Mouse (Mus musculus) spleen, adult 2 months (tissue): ENCODE data around the gene Spata33. TPM values are rescaled to one million over a fixed set of nuclear protein-coding genes. Genes with fewer than 3 reads are reported as not detected.

Source experiments
- DNase-seq, 2 experiments: peaks; one replicate each; pipeline versions ENCODE4 v3.0.0 to v3.0.0-alpha.2; 2012 to 2021; ENCODE audit warnings: low spot score in 2 of 2, low read depth in 1 of 2
- H3K27ac ChIP-seq: fragments of 200-500 bp; 2 replicates; pipeline ENCODE4 v1.5.1; 2012; ENCODE audit warnings: low read length, inconsistent platforms; ENCODE audit not compliant: insufficient read depth
- H3K27me3 ChIP-seq: fragments of 200-500 bp; 2 replicates; pipeline ENCODE4 v1.6.1; 2012; ENCODE audit warnings: mild to moderate bottlenecking, moderate library complexity, low read length, inconsistent platforms; ENCODE audit not compliant: control insufficient read depth, insufficient read depth
- H3K36me3 ChIP-seq: fragments of 200-500 bp; 2 replicates; pipeline ENCODE4 v1.6.1; 2012; ENCODE audit warnings: mild to moderate bottlenecking, low read length, inconsistent platforms; ENCODE audit not compliant: control insufficient read depth, insufficient read depth
- H3K4me1 ChIP-seq: fragments of 200-500 bp; 2 replicates; pipeline ENCODE4 v1.6.1; 2011; ENCODE audit warnings: inconsistent platforms; ENCODE audit not compliant: control insufficient read depth, insufficient read depth, insufficient read length
- H3K4me3 ChIP-seq: fragments of 200-500 bp; 2 replicates; pipeline ENCODE4 v1.5.1; 2011; ENCODE audit warnings: mild to moderate bottlenecking, inconsistent platforms; ENCODE audit not compliant: insufficient read depth, insufficient read length; ENCODE audit errors: extremely low read depth
- CTCF ChIP-seq: fragments of 200-500 bp; IDR thresholded peaks from 2 replicates; pipeline ENCODE4 v1.5.1; 2011; ENCODE audit warnings: mild to moderate bottlenecking, inconsistent platforms; ENCODE audit not compliant: insufficient read depth, insufficient read length, insufficient replicate concordance; ENCODE audit errors: extremely low read depth
- POLR2A ChIP-seq: fragments of 200-500 bp; IDR thresholded peaks from 2 replicates; pipeline ENCODE4 v1.6.1; 2011; ENCODE audit warnings: low read depth, low read length, inconsistent platforms
- WGBS: fragments of 180-500 bp; shearing (Covaris S2); methylation state at CpG from one replicate; pipeline ENCODE4 v1.1.7; 2018; 5-methylcytosine and 5-hydroxymethylcytosine counted together
- polyA plus RNA-seq: library from polyadenylated mRNA; depleted of rRNA; stranded (reverse); fragments of >200 nt; gene quantifications from 2 replicates; pipeline ENCODE4 v1.2.3, GENCODE M21; 2012

The Spata33 gene
- polyA plus RNA-seq, 1 experiment = 0.42 TPM

DNA sequence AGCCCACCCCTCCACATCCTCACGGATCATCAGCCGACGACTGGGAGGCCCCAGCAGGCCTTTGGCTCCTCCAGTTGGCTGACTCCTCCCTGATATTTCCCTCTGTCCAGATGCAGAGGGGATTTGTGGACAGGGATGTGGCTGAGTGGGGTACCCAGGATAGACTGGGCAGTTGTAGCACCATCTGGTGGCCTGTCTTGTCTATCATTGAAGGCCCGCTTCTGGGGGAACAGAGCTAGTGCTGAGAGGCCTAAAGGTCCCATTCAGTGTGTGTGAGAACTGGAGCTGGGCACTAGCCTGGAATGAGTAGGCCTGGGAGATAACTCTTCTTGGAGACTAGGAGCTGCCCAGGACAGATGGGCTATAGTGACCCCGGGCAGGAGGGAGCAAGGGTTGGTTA lies 19.1 kb downstream of the Spata33 start:
- TF ChIP-seq POLR2A (no peak), CTCF (no peak)
- H3K27ac ChIP-seq = no peak overlapping the region
- 88% methylated on average over 5 of the region's 5 CpGs for WGBS
- H3K4me3 ChIP-seq = no peak overlapping the region
- DNase-seq = no peak
- 0 out of 2 replicates have a peak, but pooled peaks cover 2% of the 10 kb centered on the region for H3K36me3 ChIP-seq
- H3K27me3 ChIP-seq = no peaks in the 10 kb centered on the region
- H3K4me1 ChIP-seq = peaks cover 7% of the 10 kb centered on the region

- TF ChIP-seq POLR2A (no peak), CTCF (no peak)
- 71% methylated on average over 7 of the region's 7 CpGs for WGBS
Measured at GRCm38 (mm10) chr8:123232553-123232952, 19.9 kb downstream of the Spata33 start.

GRCm38 (mm10) chr8:123233300-123233699 lies 20.7 kb downstream of the Spata33 start:
- WGBS = 80% methylated on average over 12 of the region's 13 CpGs
- H3K36me3 ChIP-seq = no peaks in the 10 kb centered on the region
- TF ChIP-seq POLR2A (no peak), CTCF (no peak)
- no peak overlapping the region for H3K4me3 ChIP-seq
- no peaks in the 10 kb centered on the region for H3K27me3 ChIP-seq
- H3K27ac ChIP-seq = no peak overlapping the region
- H3K4me1 ChIP-seq = peaks cover 7% of the 10 kb centered on the region
- DNase-seq = no peak

More at GRCm38 (mm10) chr8:123232553-123232952, 19.9 kb downstream of the Spata33 start:
- no peak for DNase-seq
- no peak overlapping the region for H3K27ac ChIP-seq
- H3K4me1 ChIP-seq = peaks cover 7% of the 10 kb centered on the region
- no peaks in the 10 kb centered on the region for H3K36me3 ChIP-seq
- H3K27me3 ChIP-seq = no peaks in the 10 kb centered on the region
- H3K4me3 ChIP-seq = no peak overlapping the region

DNA sequence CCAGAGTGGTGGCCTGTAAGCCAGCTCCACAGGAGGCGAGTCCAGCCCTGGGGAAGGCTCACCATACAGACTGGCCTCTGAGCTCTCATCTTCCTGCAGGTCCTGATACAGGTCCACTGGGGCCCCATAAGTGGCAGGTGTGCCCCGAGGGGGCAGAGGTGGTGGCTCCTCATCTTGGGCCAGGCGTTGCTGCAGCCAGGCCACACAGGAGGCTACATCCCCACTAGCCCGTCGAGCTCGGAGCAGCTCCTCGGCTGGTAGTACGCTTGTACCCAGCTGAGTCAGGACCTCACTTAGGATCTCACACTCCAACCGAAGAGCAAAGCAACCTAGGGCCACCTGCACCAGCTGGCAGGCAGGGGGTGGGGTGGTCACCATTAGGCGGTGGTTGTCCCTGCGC lies 21.1 kb downstream of the Spata33 start:
- no peak for DNase-seq
- peaks cover 7% of the 10 kb centered on the region for H3K4me1 ChIP-seq
- WGBS = 87% methylated on average over 11 of the region's 11 CpGs

GRCm38 (mm10) chr8:123234918-123235519 lies 22.4 kb downstream of the Spata33 start:
- 39% methylated on average over 13 of the region's 13 CpGs for WGBS
- TF ChIP-seq POLR2A (no peak), CTCF (no peak)
- no peak for DNase-seq
- Histone ChIP-seq H3K36me3 (no peaks in the 10 kb centered on the region), H3K27me3 (no peaks in the 10 kb centered on the region), H3K4me3 (peak overlapping the region; percentile 98; the same call in 1 of the 2 replicates), H3K4me1 (peaks cover 7% of the 10 kb centered on the region), H3K27ac (no peak overlapping the region)

More for the DNA sequence above, 21.1 kb downstream of the Spata33 start:
- H3K4me3 ChIP-seq = no peak overlapping the region
- no peaks in the 10 kb centered on the region for H3K27me3 ChIP-seq
- TF ChIP-seq CTCF (no peak), POLR2A (no peak)
- no peak overlapping the region for H3K27ac ChIP-seq
- no peaks in the 10 kb centered on the region for H3K36me3 ChIP-seq

- TF ChIP-seq CTCF (peak; percentile 9; the same call in 1 of the 2 replicates), POLR2A (peak; percentile 36; the same call in 1 of the 2 replicates)
Measured at GRCm38 (mm10) chr8:123235520-123236497, 23.2 kb downstream of the Spata33 start, which contains the start of gene Spata2l. Spata2l (minus strand) TSS chr8:123236233.

More at GRCm38 (mm10) chr8:123235520-123236497, 23.2 kb downstream of the Spata33 start, which contains the start of gene Spata2l:
- no peak within 1 kb of the TSS for H3K27ac ChIP-seq
- WGBS = 2% methylated on average over 57 of the region's 57 CpGs
- peak within 1 kb of the TSS; percentile 98 for H3K4me3 ChIP-seq
- no peaks in the 10 kb centered on the region for H3K36me3 ChIP-seq
- H3K4me1 ChIP-seq = peaks cover 7% of the 10 kb centered on the region
- no peaks in the 10 kb centered on the region for H3K27me3 ChIP-seq
- peak; percentile 72 to 87 for DNase-seq
